Mouse (Mus musculus): Measurements from ENCODE around the gene Klhl8. TPM values are rescaled to one million over a fixed set of nuclear protein-coding genes. Genes with fewer than 3 reads are reported as not detected.

Gene Klhl8
- total RNA-seq, 1 experiment: 12.0 TPM

GRCm38 (mm10) chr5:103922436-103922835, 11.4 kb upstream of the Klhl8 start:
- peaks cover 0 to 4% of the 10 kb centered on the region in 2 experiments; a peak in 2 of 4 replicates for H3K4me1 ChIP-seq (ENCODE audit: control insufficient read depth in 2 of 2, insufficient read depth in 2 of 2, low read length in 2 of 2, poor library complexity in 1 of 2)
- H3K27ac ChIP-seq (ENCODE audit: insufficient read depth, low read depth, low read length, poor library complexity, severe bottlenecking): no peak overlapping the region
- DNase-seq (ENCODE audit: low read depth, low spot score): no peak
- TF ChIP-seq MAFK (IDR thresholded peaks at IDR 0.05; ENCODE audit: insufficient read depth, low read depth, low read length) (0 out of 2 replicates have a peak, but pooled peaks have one; percentile 15), ZNF384 (IDR thresholded peaks at IDR 0.05; ENCODE audit: low read depth, low read length) (no peak)
- H3K9me3 ChIP-seq (ENCODE audit: control insufficient read depth, insufficient read depth, low read depth, low read length): no peaks in the 10 kb centered on the region
- no peak overlapping the region for H3K9ac ChIP-seq (ENCODE audit: insufficient read depth, low read depth, low read length, poor library complexity, severe bottlenecking)
- in situ Hi-C loops (cut with MboI; ENCODE audit: low sequenced_read_pairs in 2 of 2, unreplicated experiment in 2 of 2): no loop called here
- no peak overlapping the region for H3K4me3 ChIP-seq (ENCODE audit: insufficient read depth in 1 of 2, low read depth in 1 of 2, low read length in 2 of 2, poor library complexity in 1 of 2, severe bottlenecking in 1 of 2)
- no peaks in the 10 kb centered on the region for H3K36me3 ChIP-seq (ENCODE audit: control insufficient read depth, insufficient read depth, low read length, poor library complexity, severe bottlenecking)

- in situ Hi-C loops (cut with MboI; ENCODE audit: low sequenced_read_pairs in 2 of 2, unreplicated experiment in 2 of 2): no loop called here
- no peaks in the 10 kb centered on the region for H3K36me3 ChIP-seq (ENCODE audit: control insufficient read depth, insufficient read depth, low read length, poor library complexity, severe bottlenecking)
- no peak for TF ChIP-seq ZC3H11A (IDR thresholded peaks at IDR 0.05; ENCODE audit: borderline replicate concordance, low read depth, low read length)
- TF ChIP-seq ZNF384 (IDR thresholded peaks at IDR 0.05; ENCODE audit: low read depth, low read length): no peak
- TF ChIP-seq CHD2 (IDR thresholded peaks at IDR 0.05; ENCODE audit: low read depth, low read length): no peak
- TF ChIP-seq MAFK (IDR thresholded peaks at IDR 0.05; ENCODE audit: insufficient read depth, low read depth, low read length): no peak
- TF ChIP-seq HCFC1 (IDR thresholded peaks at IDR 0.05; ENCODE audit: borderline replicate concordance, insufficient read depth, low read length): no peak
Observed at GRCm38 (mm10) chr5:103919497-103919896, 8.4 kb upstream of the Klhl8 start.

GRCm38 (mm10) chr5:103918233-103918632, 7.2 kb upstream of the Klhl8 start:
- DNase-seq (ENCODE audit: low read depth, low spot score): no peak
- in situ Hi-C loops (cut with MboI; ENCODE audit: low sequenced_read_pairs in 2 of 2, unreplicated experiment in 2 of 2): no loop called here
- Histone ChIP-seq H3K4me3 (ENCODE audit: insufficient read depth in 1 of 2, low read depth in 1 of 2, low read length in 2 of 2, poor library complexity in 1 of 2, severe bottlenecking in 1 of 2) (no peak overlapping the region), H3K4me1 (ENCODE audit: control insufficient read depth in 2 of 2, insufficient read depth in 2 of 2, low read length in 2 of 2, poor library complexity in 1 of 2) (peaks cover 0 to 6% of the 10 kb centered on the region in 2 experiments; a peak in 3 of 4 replicates), H3K36me3 (ENCODE audit: control insufficient read depth, insufficient read depth, low read length, poor library complexity, severe bottlenecking) (no peaks in the 10 kb centered on the region), H3K27ac (ENCODE audit: insufficient read depth, low read depth, low read length, poor library complexity, severe bottlenecking) (no peak overlapping the region), H3K9me3 (ENCODE audit: control insufficient read depth, insufficient read depth, low read depth, low read length) (no peaks in the 10 kb centered on the region), H3K9ac (ENCODE audit: insufficient read depth, low read depth, low read length, poor library complexity, severe bottlenecking) (no peak overlapping the region)
- TF ChIP-seq CHD2 (IDR thresholded peaks at IDR 0.05; ENCODE audit: low read depth, low read length) (no peak), ZNF384 (IDR thresholded peaks at IDR 0.05; ENCODE audit: low read depth, low read length) (no peak), ZC3H11A (IDR thresholded peaks at IDR 0.05; ENCODE audit: borderline replicate concordance, low read depth, low read length) (no peak), MAFK (IDR thresholded peaks at IDR 0.05; ENCODE audit: insufficient read depth, low read depth, low read length) (no peak), HCFC1 (IDR thresholded peaks at IDR 0.05; ENCODE audit: borderline replicate concordance, insufficient read depth, low read length) (no peak)

More at GRCm38 (mm10) chr5:103919497-103919896, 8.4 kb upstream of the Klhl8 start:
- no peak overlapping the region for H3K4me3 ChIP-seq (ENCODE audit: insufficient read depth in 1 of 2, low read depth in 1 of 2, low read length in 2 of 2, poor library complexity in 1 of 2, severe bottlenecking in 1 of 2)
- no peak overlapping the region for H3K9ac ChIP-seq (ENCODE audit: insufficient read depth, low read depth, low read length, poor library complexity, severe bottlenecking)
- DNase-seq (ENCODE audit: low read depth, low spot score): no peak
- H3K9me3 ChIP-seq (ENCODE audit: control insufficient read depth, insufficient read depth, low read depth, low read length): no peaks in the 10 kb centered on the region
- peaks cover 0 to 6% of the 10 kb centered on the region in 2 experiments; a peak in 3 of 4 replicates for H3K4me1 ChIP-seq (ENCODE audit: control insufficient read depth in 2 of 2, insufficient read depth in 2 of 2, low read length in 2 of 2, poor library complexity in 1 of 2)
- no peak overlapping the region for H3K27ac ChIP-seq (ENCODE audit: insufficient read depth, low read depth, low read length, poor library complexity, severe bottlenecking)

GRCm38 (mm10) chr5:103917357-103917895, 6.4 kb upstream of the Klhl8 start:
- Histone ChIP-seq H3K4me1 (ENCODE audit: control insufficient read depth in 2 of 2, insufficient read depth in 2 of 2, low read length in 2 of 2, poor library complexity in 1 of 2) (peaks cover 0 to 2% of the 10 kb centered on the region in 2 experiments; a peak in 2 of 4 replicates), H3K9me3 (ENCODE audit: control insufficient read depth, insufficient read depth, low read depth, low read length) (no peaks in the 10 kb centered on the region), H3K9ac (ENCODE audit: insufficient read depth, low read depth, low read length, poor library complexity, severe bottlenecking) (no peak overlapping the region), H3K36me3 (ENCODE audit: control insufficient read depth, insufficient read depth, low read length, poor library complexity, severe bottlenecking) (no peaks in the 10 kb centered on the region), H3K4me3 (ENCODE audit: insufficient read depth in 1 of 2, low read depth in 1 of 2, low read length in 2 of 2, poor library complexity in 1 of 2, severe bottlenecking in 1 of 2) (no peak overlapping the region), H3K27ac (ENCODE audit: insufficient read depth, low read depth, low read length, poor library complexity, severe bottlenecking) (no peak overlapping the region)
- no peak for TF ChIP-seq ZC3H11A (IDR thresholded peaks at IDR 0.05; ENCODE audit: borderline replicate concordance, low read depth, low read length)
- no peak for TF ChIP-seq CHD2 (IDR thresholded peaks at IDR 0.05; ENCODE audit: low read depth, low read length)
- no peak for TF ChIP-seq ZNF384 (IDR thresholded peaks at IDR 0.05; ENCODE audit: low read depth, low read length)
- no peak for TF ChIP-seq HCFC1 (IDR thresholded peaks at IDR 0.05; ENCODE audit: borderline replicate concordance, insufficient read depth, low read length)
- TF ChIP-seq MAFK (IDR thresholded peaks at IDR 0.05; ENCODE audit: insufficient read depth, low read depth, low read length): no peak
- in situ Hi-C loops (cut with MboI; ENCODE audit: low sequenced_read_pairs in 2 of 2, unreplicated experiment in 2 of 2): no loop called here
- DNase-seq (ENCODE audit: low read depth, low spot score): no peak

All from ES-E14 (cell line).